Mouse (Mus musculus) testis, postnatal 10 days (tissue): ENCODE results near the gene Zfp446.

Experiments
- DNase-seq: peaks from one replicate; pipeline ENCODE4 v3.0.0; 2021; ENCODE audit warnings: low spot score

The Zfp446 gene

DNA sequence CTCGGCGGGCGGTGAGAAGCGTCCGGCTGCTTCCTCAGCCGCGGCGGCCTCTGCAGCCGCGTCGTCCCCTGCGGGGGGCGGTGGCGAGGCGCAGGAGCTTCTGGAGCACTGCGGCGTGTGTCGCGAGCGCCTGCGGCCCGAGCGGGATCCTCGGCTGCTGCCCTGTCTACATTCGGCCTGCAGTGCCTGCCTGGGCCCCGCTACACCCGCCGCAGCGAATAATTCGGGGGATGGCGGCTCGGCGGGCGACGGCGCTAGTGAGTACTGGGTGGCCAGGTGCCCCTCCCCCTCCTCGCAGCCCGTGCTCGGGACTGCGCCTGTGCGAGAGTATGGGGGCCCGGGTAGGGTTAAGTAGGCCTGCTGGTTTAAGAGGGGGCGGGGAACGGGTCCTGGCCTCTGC is 47.2 kb downstream of the Zfp446 start:
- peak; percentile 90 for DNase-seq

DNA sequence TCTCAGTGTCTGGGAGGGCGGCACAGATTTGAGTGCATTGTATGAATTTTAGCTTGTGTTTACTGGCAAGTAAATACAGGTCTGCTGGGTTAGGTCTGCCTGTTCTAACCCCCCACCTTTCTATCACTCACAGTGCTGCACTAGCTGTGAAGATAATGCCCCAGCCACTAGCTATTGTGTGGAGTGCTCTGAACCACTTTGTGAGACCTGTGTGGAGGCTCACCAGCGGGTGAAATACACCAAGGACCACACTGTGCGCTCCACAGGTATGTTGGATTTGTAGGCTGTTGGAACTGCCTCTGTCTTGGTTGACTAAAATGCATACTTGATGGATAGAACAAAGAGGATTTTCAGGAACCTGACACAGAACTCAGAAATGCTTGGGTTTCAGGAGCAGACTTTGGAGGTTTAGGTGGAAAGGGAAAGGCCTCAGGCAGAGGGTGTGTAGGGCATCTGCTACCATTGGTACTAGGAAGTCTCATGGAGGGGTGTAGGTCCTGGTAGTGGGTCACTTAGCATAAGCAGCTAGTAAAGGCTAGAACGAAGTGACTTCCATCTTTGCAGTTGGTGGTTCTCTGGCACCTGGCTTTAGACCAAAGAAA is 48.0 kb downstream of the Zfp446 start:
- DNase-seq = no peak

DNA sequence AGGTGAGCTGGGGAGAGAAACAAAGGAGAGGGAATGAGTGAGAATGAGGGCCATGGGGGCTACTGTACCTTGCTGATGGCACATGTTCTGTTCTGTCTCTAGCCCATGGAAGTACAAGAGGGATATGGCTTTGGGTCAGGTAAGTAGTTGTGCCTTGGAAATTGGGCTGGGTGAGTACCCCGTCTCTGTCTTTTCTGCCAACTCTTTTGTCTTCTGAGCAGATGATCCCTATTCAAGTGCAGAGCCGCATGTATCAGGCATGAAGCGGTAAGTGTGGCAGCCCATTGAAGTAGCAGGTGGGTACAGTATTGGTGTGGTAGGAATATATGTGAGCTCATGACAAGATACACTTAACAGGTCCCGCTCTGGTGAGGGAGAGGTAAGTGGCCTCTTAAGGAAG is 51.3 kb downstream of the Zfp446 start:
- no peak for DNase-seq

DNA sequence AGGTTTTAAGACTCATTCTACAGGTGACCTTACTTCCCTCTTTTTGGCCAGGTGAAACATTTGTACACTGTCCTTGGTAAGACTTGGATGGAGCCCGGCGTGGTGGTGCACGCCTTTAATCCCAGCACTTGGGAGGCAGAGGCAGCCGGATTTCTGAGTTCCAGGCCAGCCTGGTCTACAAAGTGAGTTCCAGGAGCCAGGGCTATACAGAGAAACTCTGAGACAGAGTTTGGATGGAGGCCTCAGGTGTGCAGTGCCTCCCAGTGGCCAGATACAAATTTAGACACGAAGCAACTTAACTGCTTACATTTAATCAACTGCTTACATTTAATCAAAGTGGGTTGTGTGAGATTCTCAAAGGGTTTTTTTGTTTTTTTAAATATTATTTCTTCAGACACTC is 53.4 kb downstream of the Zfp446 start:
- no peak for DNase-seq

DNA sequence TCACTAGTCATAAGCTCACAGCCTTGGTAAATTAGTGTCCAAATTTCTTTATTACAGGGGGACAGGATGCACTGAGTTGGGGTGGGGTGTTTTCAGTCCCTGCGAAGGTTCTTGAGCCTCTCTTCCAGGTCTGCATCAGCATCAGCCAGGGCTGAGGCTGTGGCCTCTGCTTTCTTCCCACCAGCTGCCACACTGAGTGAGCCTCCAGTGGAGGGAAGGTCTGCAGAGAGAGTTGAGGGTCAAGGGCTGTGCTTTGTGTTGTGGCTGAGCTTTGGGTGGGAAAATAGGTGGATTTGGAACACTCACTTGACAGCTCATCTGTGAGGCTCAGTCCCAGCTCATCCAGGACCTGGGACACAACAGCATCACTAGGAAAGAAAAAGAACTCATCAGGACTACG is 54.3 kb downstream of the Zfp446 start:
- no peak for DNase-seq

DNA sequence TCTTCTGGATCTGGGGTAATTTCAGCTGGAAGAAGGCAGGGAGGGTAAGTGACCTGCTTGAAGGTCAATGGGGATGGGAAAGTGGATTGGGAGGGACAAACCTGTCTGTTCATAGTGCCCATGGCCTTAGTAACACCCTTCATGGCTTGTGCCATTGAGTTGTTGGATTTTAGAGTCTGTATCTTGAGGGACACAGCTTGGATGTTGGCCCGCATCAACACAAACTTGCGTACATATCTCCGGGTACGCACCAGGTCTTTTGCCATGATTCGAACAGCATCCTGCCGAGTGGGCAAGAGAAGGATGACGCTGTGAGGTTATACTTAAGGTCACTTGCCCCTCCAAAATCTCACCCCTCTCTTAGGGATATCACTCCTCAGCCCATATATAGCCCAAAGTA is 54.9 kb downstream of the Zfp446 start:
- no peak for DNase-seq

DNA sequence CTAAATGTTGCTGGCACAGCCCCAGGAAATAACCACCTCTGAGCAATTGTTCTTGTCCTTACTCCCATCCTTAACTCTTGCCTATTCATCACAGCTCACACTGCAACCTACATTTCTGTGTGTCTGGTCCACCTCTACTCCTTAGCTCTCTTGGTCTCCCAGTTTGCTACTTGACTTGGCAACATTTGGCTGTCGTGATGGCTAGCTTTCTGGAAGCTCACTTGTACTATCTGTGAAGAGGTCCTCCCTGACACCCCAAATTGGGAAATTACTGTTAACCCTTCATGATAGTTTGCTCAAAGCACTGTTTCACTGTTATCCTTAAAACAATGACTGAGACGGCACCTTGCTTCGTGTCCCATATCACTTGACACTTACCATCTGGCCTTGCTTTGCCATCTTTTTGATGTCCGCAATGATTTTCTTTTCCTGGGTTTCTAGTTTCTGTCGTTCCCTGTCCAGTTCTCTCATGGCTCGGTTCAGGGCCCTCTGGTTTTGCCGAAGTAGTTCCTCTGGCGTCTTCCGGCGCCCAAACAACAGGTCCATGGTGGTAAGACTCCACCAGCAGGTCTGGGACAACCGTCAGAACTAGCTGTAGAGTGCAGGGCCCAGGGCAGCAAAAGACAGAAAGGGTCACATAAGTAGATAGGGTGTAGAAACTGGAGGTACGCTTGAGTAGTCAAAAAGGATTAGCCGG is 56.0 kb downstream of the Zfp446 start:
- no peak for DNase-seq

DNA sequence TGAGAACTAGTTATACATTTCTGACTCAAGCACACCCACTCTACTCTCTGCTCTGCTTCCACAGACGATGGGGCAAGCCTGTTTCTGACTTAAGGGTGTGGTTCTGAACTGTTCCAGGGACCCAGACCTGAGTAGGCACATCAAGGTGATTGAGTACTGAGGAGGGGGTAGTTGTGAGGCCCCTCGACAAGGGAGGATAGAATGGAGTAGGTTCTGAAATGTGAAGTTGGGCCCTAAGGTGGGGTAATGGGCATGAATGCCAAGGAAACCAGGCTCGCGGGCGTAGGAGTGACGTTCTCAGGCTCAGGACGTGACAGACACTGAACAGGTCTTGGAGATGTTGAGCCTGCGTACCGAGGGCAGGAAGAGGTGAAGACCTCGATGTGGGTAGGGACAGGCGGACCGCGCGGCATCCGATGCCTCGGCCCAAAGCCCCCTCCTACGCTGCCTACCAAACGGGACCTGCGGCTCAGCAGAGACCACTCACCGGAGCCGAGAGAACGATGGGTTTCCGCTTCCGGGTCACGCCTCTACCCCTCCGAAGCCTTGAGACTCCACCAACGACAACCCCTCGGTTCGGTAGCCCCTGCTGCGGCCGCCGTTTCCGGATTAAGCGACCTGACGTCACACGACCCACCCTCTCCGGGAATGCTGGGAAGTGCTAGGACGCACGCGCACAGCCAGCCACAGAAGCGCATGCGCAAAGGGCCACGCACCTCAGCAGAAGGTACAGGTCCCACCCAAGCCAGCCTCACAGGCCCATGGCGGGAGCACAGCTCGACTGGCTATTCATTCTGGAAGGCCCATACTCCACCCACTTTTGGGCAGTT is 56.7 kb downstream of the Zfp446 start, which contains the start of gene Chmp2a:
Gene Chmp2a, minus strand, starts transcription at position 660 of the 830 bp plus-strand sequence.
- peak; percentile 98 for DNase-seq
